Mouse (Mus musculus) gastrocnemius, adult 2 months (tissue): ENCODE measurements at regions not wholly inside any gene's neighbourhood (a gene's known extent, or its start where the extent isn't known, plus 50 kb on each side); places are given as distances from the start of the nearest gene placed in this dataset.

Experiments
- DNase-seq: peaks from one replicate; pipeline ENCODE4 v3.0.0; 2022
- H3K27ac ChIP-seq: fragments of 200-600 bp; 2 replicates; pipeline ENCODE4 v1.8.1; 2022; ENCODE audit warnings: mild to moderate bottlenecking
- H3K4me3 ChIP-seq: fragments of 200-600 bp; 2 replicates; pipeline ENCODE4 v1.8.1; 2022; ENCODE audit warnings: mild to moderate bottlenecking, moderate library complexity
- CTCF ChIP-seq: fragments of 200-600 bp; IDR thresholded peaks from 2 replicates; pipeline ENCODE4 v1.8.1; 2022; ENCODE audit warnings: antibody characterized with exemption, mild to moderate bottlenecking, moderate library complexity
- intact Hi-C: fragments of 180-260 bp; cut with DNase I; formaldehyde crosslinking; loops from one replicate; pipeline ENCODE4 v1.15.1; 2025

GRCm38 (mm10) chr3:80324726-80325125, 440.4 kb downstream of the Fam198b start:
- Histone ChIP-seq H3K4me3 (no peak overlapping the region), H3K27ac (no peak overlapping the region)
- TF ChIP-seq CTCF = no peak
- intact Hi-C loops = no loop called here
- DNase-seq = no peak

- no peak for TF ChIP-seq CTCF
- intact Hi-C loops = no loop called here
- H3K4me3 ChIP-seq = no peak overlapping the region
- DNase-seq = no peak
- no peak overlapping the region for H3K27ac ChIP-seq
Observed at GRCm38 (mm10) chr3:80331776-80332175, 447.4 kb downstream of the Fam198b start.

GRCm38 (mm10) chr3:80334446-80334893, 450.1 kb downstream of the Fam198b start:
- no peak for TF ChIP-seq CTCF
- no peak overlapping the region for H3K27ac ChIP-seq
- no peak overlapping the region for H3K4me3 ChIP-seq
- intact Hi-C loops = no loop called here
- DNase-seq = no peak

- no peak overlapping the region for H3K27ac ChIP-seq
- no peak overlapping the region for H3K4me3 ChIP-seq
- DNase-seq = no peak
- TF ChIP-seq CTCF = no peak
- intact Hi-C loops = no loop called here
Observed at GRCm38 (mm10) chr3:80336123-80336674, 451.9 kb downstream of the Fam198b start.

GRCm38 (mm10) chr3:80367972-80368371, 434.7 kb downstream of the Gria2 start:
- no peak overlapping the region for H3K4me3 ChIP-seq
- no peak overlapping the region for H3K27ac ChIP-seq
- intact Hi-C loops = no loop called here
- DNase-seq = no peak
- no peak for TF ChIP-seq CTCF

GRCm38 (mm10) chr3:80369214-80369941, 433.3 kb downstream of the Gria2 start:
- no peak overlapping the region for H3K4me3 ChIP-seq
- intact Hi-C loops = no loop called here
- TF ChIP-seq CTCF = no peak
- no peak overlapping the region for H3K27ac ChIP-seq
- DNase-seq = no peak

- TF ChIP-seq CTCF = no peak
Observed at GRCm38 (mm10) chr3:80372436-80372835, 430.2 kb downstream of the Gria2 start.

GRCm38 (mm10) chr3:80385986-80386385, 416.6 kb downstream of the Gria2 start:
- DNase-seq = no peak
- H3K4me3 ChIP-seq = no peak overlapping the region
- H3K27ac ChIP-seq = no peak overlapping the region
- TF ChIP-seq CTCF = no peak
- intact Hi-C loops = no loop called here

More at GRCm38 (mm10) chr3:80372436-80372835, 430.2 kb downstream of the Gria2 start:
- intact Hi-C loops = no loop called here
- no peak for DNase-seq
- Histone ChIP-seq H3K27ac (no peak overlapping the region), H3K4me3 (no peak overlapping the region)

GRCm38 (mm10) chr3:80396240-80396639, 406.4 kb downstream of the Gria2 start:
- DNase-seq = no peak
- Histone ChIP-seq H3K4me3 (no peak overlapping the region), H3K27ac (no peak overlapping the region)
- TF ChIP-seq CTCF = no peak
- intact Hi-C loops = no loop called here

GRCm38 (mm10) chr3:80420453-80420852, 382.2 kb downstream of the Gria2 start:
- Histone ChIP-seq H3K27ac (no peak overlapping the region), H3K4me3 (no peak overlapping the region)
- intact Hi-C loops = no loop called here
- no peak for DNase-seq
- no peak for TF ChIP-seq CTCF

- Histone ChIP-seq H3K27ac (no peak overlapping the region), H3K4me3 (no peak overlapping the region)
- DNase-seq = no peak
- intact Hi-C loops = no loop called here
- TF ChIP-seq CTCF = no peak
Observed at GRCm38 (mm10) chr3:80421461-80421860, 381.2 kb downstream of the Gria2 start.

GRCm38 (mm10) chr3:80422106-80422505, 380.5 kb downstream of the Gria2 start:
- TF ChIP-seq CTCF = no peak
- intact Hi-C loops = no loop called here
- Histone ChIP-seq H3K4me3 (no peak overlapping the region), H3K27ac (no peak overlapping the region)
- no peak for DNase-seq

GRCm38 (mm10) chr3:80422646-80423045, 380.0 kb downstream of the Gria2 start:
- Histone ChIP-seq H3K27ac (no peak overlapping the region), H3K4me3 (no peak overlapping the region)
- TF ChIP-seq CTCF = no peak
- intact Hi-C loops = no loop called here
- no peak for DNase-seq
